Mouse (Mus musculus) intestine, embryonic 15.5 days (tissue): ENCODE measurements around the gene Gm11146. TPM values are rescaled to one million over a fixed set of nuclear protein-coding genes. Genes with fewer than 3 reads are reported as not detected.
A peak's percentile ranks its signal among the peaks of the same experiment; 100 is the strongest.

Source experiments
- microRNA counts: library from miRNA; unstranded; fragments of <30 nt; microRNA quantifications from one replicate; lab custom pipeline; 2016
- polyA plus RNA-seq: library from polyadenylated mRNA; unstranded; fragments of >200 nt; fragmentation: Nextera tagmentation; extraction: Ambion mirVana; gene quantifications from 2 replicates; pipeline ENCODE4 v1.2.1, GENCODE M21; 2015

Gm11146 gene
- polyA plus RNA-seq, 1 experiment from 2014 or later, result not detected

MicroRNAs encoded within 50 kb of the gene (microRNA counts, 519-probe panel; counts per million panel counts)
- microRNA mmu-miR-125b-5p (lab: Ali Mortazavi, UCI), result 5,107 counts per million, percentile 100 among the panel's probes with 10 or more counts
- microRNA mmu-miR-99a (lab: Ali Mortazavi, UCI), result 3,761 counts per million, percentile 91 among the panel's probes with 10 or more counts
